Mouse (Mus musculus) heart, embryonic 14.5 days (tissue): Measurements from ENCODE around the gene Rfc2. TPM values are rescaled to one million over a fixed set of nuclear protein-coding genes. Genes with fewer than 3 reads are reported as not detected.

Experiments
- ATAC-seq: fragments of 200-750 bp; cut with Nextera tagmentation; 2 replicates; pipeline ENCODE4 v1.8.0; 2017; ENCODE audit warnings: low read depth, moderate TSS enrichment; ENCODE audit not compliant: insufficient number of reproducible peaks, insufficient read depth, low FRiP score
- H3K27ac ChIP-seq, 2 experiments: fragments of 200-500 bp in 1 of 2; fragments of 300-500 bp in 1 of 2; sonication (generic) in 1 of 2; replicated peaks in 1 of 2; 2 replicates each; pipeline ENCODE4 v1.5.1; 2012 to 2014; ENCODE audit warnings: low read depth in 2 of 2, low read length in 2 of 2, control low read depth in 1 of 2, mild to moderate bottlenecking in 1 of 2, mixed read lengths in 1 of 2; ENCODE audit not compliant: control insufficient read depth in 1 of 2, insufficient read depth in 1 of 2
- H3K27me3 ChIP-seq: fragments of 300-500 bp; sonication (generic); 2 replicates; pipeline ENCODE4 v1.6.1; 2014; ENCODE audit warnings: mild to moderate bottlenecking, low read length, control low read depth; ENCODE audit not compliant: control insufficient read depth, insufficient read depth
- H3K36me3 ChIP-seq: fragments of 300-500 bp; sonication (generic); 2 replicates; pipeline ENCODE4 v1.6.1; 2014; ENCODE audit warnings: mild to moderate bottlenecking, control low read depth, low read length, mixed read lengths; ENCODE audit not compliant: control insufficient read depth, insufficient read depth
- H3K4me1 ChIP-seq, 2 experiments: fragments of 200-500 bp in 1 of 2; fragments of 300-500 bp in 1 of 2; sonication (generic) in 1 of 2; 2 replicates each; pipeline ENCODE4 v1.6.1; 2012 to 2014; ENCODE audit warnings: low read length in 2 of 2, control low read depth in 1 of 2, mixed read lengths in 1 of 2; ENCODE audit not compliant: control insufficient read depth in 2 of 2, insufficient read depth in 2 of 2
- H3K4me2 ChIP-seq: fragments of 300-500 bp; sonication (generic); 2 replicates; pipeline ENCODE4 v1.6.1; 2014; ENCODE audit warnings: mild to moderate bottlenecking, low read length
- H3K4me3 ChIP-seq, 2 experiments: fragments of 200-500 bp in 1 of 2; fragments of 300-500 bp in 1 of 2; sonication (generic) in 1 of 2; 2 replicates each; pipeline ENCODE4 v1.5.1; 2012 to 2014; ENCODE audit warnings: low read length in 2 of 2, mild to moderate bottlenecking in 2 of 2, control low read depth in 1 of 2, low read depth in 1 of 2, moderate library complexity in 1 of 2; ENCODE audit not compliant: control insufficient read depth in 1 of 2, insufficient read depth in 1 of 2
- H3K9ac ChIP-seq: fragments of 300-500 bp; sonication (generic); 2 replicates; pipeline ENCODE4 v1.6.1; 2014; ENCODE audit warnings: mild to moderate bottlenecking, low read length
- H3K9me3 ChIP-seq: fragments of 300-500 bp; sonication (generic); 2 replicates; pipeline ENCODE4 v1.6.1; 2016; ENCODE audit warnings: low read length, control low read depth; ENCODE audit not compliant: control insufficient read depth
- WGBS: fragments of 180-500 bp; shearing (Covaris S2); extraction: QIAGEN DNeasy Blood & Tissue Kit; methylation state at CpG from one replicate; pipeline ENCODE4 v1.1.7; 2014; 5-methylcytosine and 5-hydroxymethylcytosine counted together
- polyA plus RNA-seq: library from polyadenylated mRNA; unstranded; fragments of >200 nt; fragmentation: Nextera tagmentation; extraction: Ambion mirVana; gene quantifications from 2 replicates; pipeline ENCODE4 v1.2.1, GENCODE M21; 2014

Rfc2 gene
- polyA plus RNA-seq, 1 experiment from 2014 or later = 184 TPM

- no peak overlapping the region for H3K27ac ChIP-seq
- no peaks in the 10 kb centered on the region for H3K36me3 ChIP-seq
- no peak overlapping the region for H3K9ac ChIP-seq
- H3K4me2 ChIP-seq = no peak overlapping the region
- H3K4me3 ChIP-seq = no peak overlapping the region
- peaks cover 4% of the 10 kb centered on the region in 2 experiments for H3K4me1 ChIP-seq
- H3K27me3 ChIP-seq = no peaks in the 10 kb centered on the region
- no peaks in the 10 kb centered on the region for H3K9me3 ChIP-seq
- no peak for ATAC-seq
- WGBS = 54% methylated on average over 4 of the region's 4 CpGs
Observed at GRCm38 (mm10) chr5:134567445-134567844, 13.7 kb upstream of the Rfc2 start.

- H3K4me3 ChIP-seq = no peak overlapping the region
- no peak for ATAC-seq
- H3K4me1 ChIP-seq = peaks cover 6 to 7% of the 10 kb centered on the region in 2 experiments
- H3K9ac ChIP-seq = no peak overlapping the region
- H3K9me3 ChIP-seq = no peaks in the 10 kb centered on the region
- no peak overlapping the region for H3K27ac ChIP-seq
- no peaks in the 10 kb centered on the region for H3K36me3 ChIP-seq
- WGBS = 67% methylated on average over 3 of the region's 3 CpGs
- no peaks in the 10 kb centered on the region for H3K27me3 ChIP-seq
- H3K4me2 ChIP-seq = no peak overlapping the region
Observed at GRCm38 (mm10) chr5:134568030-134568429, 13.1 kb upstream of the Rfc2 start.

- WGBS = 48% methylated on average over 8 of the region's 8 CpGs
- Histone ChIP-seq H3K27ac (peak overlapping the region in 1 of 2 experiments; percentile 35; a peak in 3 of 4 replicates), H3K27me3 (no peaks in the 10 kb centered on the region), H3K9ac (no peak overlapping the region), H3K9me3 (no peaks in the 10 kb centered on the region), H3K4me3 (no peak overlapping the region), H3K4me2 (no peak overlapping the region), H3K36me3 (no peaks in the 10 kb centered on the region), H3K4me1 (peaks cover 6 to 7% of the 10 kb centered on the region in 2 experiments)
- no peak for ATAC-seq
Observed at GRCm38 (mm10) chr5:134568964-134569491, 12.1 kb upstream of the Rfc2 start.

- peak overlapping the region; percentile 97 for H3K4me2 ChIP-seq
- no peaks in the 10 kb centered on the region for H3K27me3 ChIP-seq
- peak overlapping the region; percentile 53 to 76 for H3K4me3 ChIP-seq
- 1% methylated on average over 23 of the region's 23 CpGs for WGBS
- H3K27ac ChIP-seq = peak overlapping the region; percentile 84 to 89
- no peaks in the 10 kb centered on the region for H3K9me3 ChIP-seq
- no peaks in the 10 kb centered on the region for H3K36me3 ChIP-seq
- H3K4me1 ChIP-seq = peaks cover 6 to 7% of the 10 kb centered on the region in 2 experiments
- H3K9ac ChIP-seq = peak overlapping the region; percentile 77
- no peak for ATAC-seq
Observed at GRCm38 (mm10) chr5:134571730-134572507, 9.2 kb upstream of the Rfc2 start.

GRCm38 (mm10) chr5:134572508-134573214 is 8.5 kb upstream of the Rfc2 start:
- Histone ChIP-seq H3K4me3 (peak overlapping the region; percentile 53 to 76), H3K9me3 (no peaks in the 10 kb centered on the region), H3K27ac (peak overlapping the region; percentile 84 to 89), H3K4me1 (peaks cover 6 to 7% of the 10 kb centered on the region in 2 experiments), H3K36me3 (no peaks in the 10 kb centered on the region), H3K27me3 (no peaks in the 10 kb centered on the region), H3K9ac (peak overlapping the region; percentile 77), H3K4me2 (peak overlapping the region; percentile 97)
- 30% methylated on average over 10 of the region's 10 CpGs for WGBS
- no peak for ATAC-seq

GRCm38 (mm10) chr5:134575833-134576232 is 5.3 kb upstream of the Rfc2 start:
- no peak overlapping the region for H3K9ac ChIP-seq
- 91% methylated on average over 5 of the region's 5 CpGs for WGBS
- H3K4me2 ChIP-seq = no peak overlapping the region
- no peaks in the 10 kb centered on the region for H3K27me3 ChIP-seq
- H3K9me3 ChIP-seq = no peaks in the 10 kb centered on the region
- H3K36me3 ChIP-seq = no peaks in the 10 kb centered on the region
- H3K4me1 ChIP-seq = peaks cover 5 to 6% of the 10 kb centered on the region in 2 experiments
- ATAC-seq = no peak
- no peak overlapping the region for H3K27ac ChIP-seq
- H3K4me3 ChIP-seq = no peak overlapping the region

- ATAC-seq = no peak
- no peaks in the 10 kb centered on the region for H3K36me3 ChIP-seq
- no peak overlapping the region for H3K9ac ChIP-seq
- H3K27me3 ChIP-seq = no peaks in the 10 kb centered on the region
- no peak overlapping the region for H3K27ac ChIP-seq
- H3K4me2 ChIP-seq = no peak overlapping the region
- WGBS = 70% methylated on average over 14 of the region's 14 CpGs
- no peak overlapping the region for H3K4me3 ChIP-seq
- peaks cover 5 to 6% of the 10 kb centered on the region in 2 experiments for H3K4me1 ChIP-seq
- H3K9me3 ChIP-seq = no peaks in the 10 kb centered on the region
Observed at GRCm38 (mm10) chr5:134576517-134577220, 4.5 kb upstream of the Rfc2 start.
